Mouse (Mus musculus) right cerebral cortex, postnatal 10 days (tissue): Measurements from ENCODE around the gene Ficd.

ENCODE experiments used
- DNase-seq, 2 experiments: peaks; one replicate each; pipeline ENCODE4 v3.0.0; 2021; ENCODE audit warnings: low spot score in 2 of 2

Ficd gene

DNA sequence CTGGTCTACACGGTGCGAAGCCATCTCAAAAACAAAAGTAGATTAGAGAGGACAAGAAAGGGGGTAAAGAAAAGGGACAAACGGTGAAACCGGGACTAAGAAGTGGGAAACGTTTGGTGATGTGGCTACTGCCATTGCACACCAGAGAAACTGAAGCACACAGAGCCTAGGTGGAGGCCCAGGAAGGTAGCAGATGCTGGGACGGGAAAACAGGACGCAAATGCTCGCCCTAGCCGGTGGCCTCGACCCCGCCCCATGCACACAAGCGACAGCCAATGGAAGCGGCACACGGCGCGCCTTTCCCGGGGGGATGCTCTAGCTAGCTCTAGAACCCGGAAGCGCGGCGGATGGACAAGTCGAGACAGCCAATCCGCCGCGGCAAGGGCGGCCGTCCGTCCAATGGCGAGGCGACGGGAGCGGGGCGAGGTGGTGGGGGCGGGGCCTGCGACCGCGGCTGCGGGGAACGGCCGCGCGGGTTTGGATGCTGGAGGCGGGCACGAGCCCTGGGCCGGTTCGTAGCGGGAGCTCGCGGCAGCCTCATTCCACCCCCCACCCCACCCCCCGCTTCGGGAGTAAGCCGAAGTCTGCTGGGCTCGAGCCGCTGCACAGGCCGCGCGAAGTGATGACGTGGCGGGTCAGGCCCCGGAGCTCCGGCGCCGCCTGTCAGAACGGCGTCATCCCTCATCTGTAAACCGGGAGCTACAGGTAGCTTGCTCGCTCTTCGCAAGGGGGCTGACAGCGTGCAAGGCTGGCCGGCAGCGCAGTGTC is at the start of gene Ficd:
Ficd (plus strand) TSS at position 459 of the 768 bp plus-strand sequence.
- DNase-seq: peak; percentile 96 to 97

DNA sequence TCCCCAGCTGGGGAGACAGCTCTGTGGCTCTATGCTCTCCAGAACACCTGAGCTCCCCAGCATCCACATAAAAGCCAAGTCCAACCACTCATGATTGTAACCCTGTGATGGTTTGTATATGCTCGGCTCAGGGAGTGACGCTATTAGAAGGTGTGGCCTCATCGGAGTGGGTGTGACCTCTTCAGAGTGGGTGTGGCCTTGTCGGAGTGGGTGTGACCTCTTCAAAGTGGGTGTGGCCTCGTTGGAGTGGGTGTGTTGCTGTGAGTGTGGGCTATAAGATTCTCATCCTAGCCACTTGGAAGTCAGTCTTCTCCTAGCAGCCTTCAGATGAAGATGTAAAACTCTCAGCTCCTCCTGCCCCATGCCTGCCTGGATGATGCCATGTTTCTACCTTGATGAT is 48.1 kb upstream of the Ficd start:
- no peak for DNase-seq

DNA sequence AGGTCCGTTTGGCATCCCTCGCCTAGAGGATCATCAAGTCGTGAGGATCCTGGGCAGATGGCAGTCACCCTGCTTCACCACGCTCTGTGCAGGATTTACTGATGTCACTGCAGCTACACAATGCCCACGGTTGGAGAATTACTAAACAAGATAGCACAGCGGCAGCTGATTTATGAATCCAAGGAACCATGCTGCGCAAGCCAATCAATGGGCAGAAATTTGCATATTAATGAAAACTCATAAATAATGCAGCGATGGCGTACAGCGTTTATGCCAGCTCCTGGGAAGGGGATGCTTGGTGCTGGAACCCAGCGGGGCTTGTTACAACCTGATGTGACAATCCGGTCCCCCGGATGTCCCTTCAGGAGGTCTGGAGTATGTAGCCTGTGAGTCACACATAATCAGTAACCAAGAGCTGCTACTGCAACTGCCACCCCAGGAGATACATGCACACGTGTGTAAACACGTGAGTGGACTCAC is 45.5 kb upstream of the Ficd start:
- no peak for DNase-seq

DNA sequence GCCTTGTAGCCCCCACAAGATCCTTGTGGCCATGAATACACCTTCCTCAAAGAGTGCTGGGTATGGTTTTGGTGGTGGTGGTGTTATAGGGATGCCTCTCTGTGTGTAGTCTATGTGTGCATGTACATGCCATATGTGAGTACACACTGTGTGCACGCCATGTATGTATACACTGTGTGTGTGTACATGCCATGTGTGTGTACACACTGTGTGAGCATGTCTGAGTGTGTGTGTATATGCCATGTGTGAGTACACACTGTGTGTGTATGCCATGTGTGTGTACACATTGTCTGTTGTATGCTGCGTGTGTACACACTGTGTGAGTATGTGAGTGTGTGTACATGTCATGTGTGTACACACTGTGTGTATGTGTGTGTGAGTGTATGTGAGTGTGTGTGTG is 44.7 kb upstream of the Ficd start:
- DNase-seq: no peak

DNA sequence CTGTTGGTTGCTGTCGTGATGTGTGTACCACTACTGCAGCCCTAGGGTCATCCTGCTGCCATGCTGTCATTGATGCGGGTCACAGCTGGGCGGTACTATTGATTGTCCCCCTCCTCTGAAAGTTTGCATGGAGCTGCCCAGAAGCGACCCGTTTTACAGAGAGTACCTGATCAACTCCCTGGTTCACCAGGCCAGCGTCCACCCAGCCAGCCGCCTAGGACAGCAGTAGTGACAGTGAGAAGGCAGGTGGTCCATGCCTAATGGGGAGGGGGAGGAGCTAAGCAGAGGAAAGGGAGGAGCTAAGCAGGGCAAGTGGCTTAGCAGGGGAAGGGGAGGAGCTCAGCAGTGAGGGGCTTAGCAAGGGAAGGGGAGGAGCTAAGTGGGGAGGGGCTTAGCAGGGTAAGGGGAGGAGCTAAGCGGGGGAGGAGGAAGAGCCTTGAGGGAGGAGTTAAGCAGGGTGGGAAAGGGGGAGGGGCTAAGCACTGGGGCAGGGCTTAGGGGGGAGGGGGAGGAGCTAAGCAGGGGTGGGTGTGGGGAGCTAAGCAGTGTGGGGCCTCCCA is 42.3 kb upstream of the Ficd start:
- no peak for DNase-seq

DNA sequence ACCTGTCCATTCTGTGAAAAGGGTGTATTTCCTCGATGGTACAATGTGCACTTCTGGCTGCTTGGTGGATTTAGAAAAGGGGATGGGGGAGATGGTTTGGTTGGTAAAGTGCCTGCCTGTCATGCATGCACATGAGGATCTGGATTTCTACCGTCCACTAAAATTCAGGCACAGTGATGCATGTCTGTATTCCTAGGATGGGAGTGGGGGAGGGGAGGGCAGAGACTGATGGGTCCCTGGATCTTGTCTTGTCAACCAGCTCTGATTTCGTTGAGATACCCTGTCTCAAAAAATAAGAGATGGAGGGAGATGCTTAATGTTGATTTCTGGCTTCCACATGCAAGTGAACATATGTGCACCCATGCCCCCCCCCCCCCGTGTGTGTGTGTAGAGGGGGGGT is 41.6 kb upstream of the Ficd start:
- no peak for DNase-seq

DNA sequence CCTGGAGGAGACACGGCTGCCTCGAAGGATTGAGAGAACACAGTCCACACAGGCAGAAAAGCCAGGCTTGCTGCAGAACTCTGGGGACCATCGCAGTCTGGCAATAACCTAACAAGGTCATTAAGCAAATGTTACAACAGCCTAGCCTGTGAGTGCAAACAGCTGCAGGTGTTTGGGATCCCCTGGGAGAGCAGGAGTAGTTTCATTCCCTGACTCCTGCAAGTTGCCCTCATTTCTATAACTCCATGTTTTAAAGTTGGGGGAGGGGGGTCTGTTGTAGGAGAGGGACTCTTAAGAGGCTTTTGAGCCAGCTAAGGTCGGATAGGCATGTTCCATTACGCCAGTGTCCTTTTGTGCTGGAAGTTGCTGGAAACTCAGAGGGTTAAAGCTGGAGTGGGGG is 41.2 kb upstream of the Ficd start:
- DNase-seq: no peak

DNA sequence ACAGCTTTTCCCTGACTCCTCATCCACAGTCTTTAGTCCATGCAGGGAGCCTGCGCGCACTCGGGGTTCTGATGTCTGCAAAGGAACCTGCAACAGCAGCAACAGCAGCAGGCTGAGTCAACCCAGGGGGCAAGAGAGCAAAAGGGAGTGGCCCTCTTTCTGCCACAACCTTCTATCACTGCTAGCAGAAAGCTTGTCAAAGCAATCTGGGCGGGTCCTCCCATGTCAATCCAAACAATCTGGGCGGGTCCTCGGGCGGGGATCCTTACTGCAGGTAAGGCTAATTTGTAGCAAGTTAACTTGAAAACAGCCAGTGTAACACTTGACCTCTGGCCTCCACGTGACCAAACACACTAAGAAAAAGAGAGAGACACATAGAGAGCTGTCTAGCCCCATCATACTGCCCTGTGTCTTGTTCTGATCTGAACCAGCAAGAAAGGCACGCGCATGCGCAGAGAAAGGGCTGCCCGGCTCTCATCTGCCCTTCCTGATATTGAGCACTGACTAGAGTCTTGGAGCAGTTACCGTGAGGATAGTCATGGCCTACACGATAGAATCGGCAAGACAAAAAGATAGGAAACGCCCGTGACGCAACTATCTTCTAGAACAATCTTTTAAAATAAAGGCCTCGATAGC is 35.1 kb upstream of the Ficd start:
- no peak for DNase-seq

DNA sequence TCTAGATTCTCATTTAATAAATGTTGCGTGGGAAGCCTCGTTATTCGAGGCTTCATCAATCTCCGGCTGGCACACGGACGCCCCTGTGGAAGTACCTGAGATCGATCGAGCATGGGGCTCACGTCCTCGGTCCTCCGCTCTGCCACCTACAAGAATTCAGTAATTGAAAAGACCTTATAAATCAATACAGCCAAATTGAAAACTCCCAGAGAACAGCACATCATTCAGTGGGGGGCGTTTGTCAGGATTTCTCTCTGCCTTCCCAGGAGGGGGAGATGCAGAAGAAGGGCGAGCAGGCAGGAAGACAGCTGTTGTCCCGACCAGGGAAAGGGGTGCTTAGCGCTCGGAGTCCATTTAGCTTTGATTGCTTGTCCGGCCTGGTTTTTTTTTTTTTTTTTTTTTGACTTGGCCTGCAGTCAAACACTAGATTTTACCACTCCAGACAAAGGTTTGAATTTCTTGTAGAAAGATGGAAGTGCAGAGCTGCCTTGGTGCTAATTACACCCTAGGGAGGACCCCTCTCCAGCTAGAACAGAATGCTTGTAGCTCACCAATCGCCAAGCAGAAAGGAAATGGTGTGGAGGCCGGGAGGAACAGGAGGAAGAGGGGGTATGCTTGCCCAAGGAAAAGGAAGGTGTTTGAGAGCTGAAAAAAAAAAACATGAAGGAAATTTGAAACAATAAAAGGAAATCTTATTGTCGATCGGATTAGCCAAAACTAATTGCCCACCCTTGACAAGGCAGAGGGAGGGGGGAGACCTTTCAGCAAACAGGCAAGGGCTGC is 31.6 kb upstream of the Ficd start:
- DNase-seq: no peak

DNA sequence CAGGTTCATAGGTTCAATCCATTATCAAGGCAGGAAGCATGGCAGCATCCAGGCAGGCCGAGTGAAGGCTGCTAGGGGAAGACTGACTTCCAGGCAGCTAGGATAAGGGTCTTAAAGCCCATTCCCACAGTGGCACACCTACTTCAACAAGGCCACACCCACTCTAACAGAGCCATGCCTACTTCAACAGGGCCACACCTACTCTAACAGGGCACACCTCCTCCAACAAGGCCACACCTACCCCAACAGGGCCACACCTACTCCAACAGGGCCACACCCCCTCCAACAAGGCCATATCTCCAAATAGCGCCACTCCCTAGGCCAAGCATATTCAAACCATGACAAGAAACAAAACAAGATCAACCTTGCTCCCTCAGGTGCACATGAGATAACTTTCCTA is 22.7 kb upstream of the Ficd start:
- DNase-seq: no peak

DNA sequence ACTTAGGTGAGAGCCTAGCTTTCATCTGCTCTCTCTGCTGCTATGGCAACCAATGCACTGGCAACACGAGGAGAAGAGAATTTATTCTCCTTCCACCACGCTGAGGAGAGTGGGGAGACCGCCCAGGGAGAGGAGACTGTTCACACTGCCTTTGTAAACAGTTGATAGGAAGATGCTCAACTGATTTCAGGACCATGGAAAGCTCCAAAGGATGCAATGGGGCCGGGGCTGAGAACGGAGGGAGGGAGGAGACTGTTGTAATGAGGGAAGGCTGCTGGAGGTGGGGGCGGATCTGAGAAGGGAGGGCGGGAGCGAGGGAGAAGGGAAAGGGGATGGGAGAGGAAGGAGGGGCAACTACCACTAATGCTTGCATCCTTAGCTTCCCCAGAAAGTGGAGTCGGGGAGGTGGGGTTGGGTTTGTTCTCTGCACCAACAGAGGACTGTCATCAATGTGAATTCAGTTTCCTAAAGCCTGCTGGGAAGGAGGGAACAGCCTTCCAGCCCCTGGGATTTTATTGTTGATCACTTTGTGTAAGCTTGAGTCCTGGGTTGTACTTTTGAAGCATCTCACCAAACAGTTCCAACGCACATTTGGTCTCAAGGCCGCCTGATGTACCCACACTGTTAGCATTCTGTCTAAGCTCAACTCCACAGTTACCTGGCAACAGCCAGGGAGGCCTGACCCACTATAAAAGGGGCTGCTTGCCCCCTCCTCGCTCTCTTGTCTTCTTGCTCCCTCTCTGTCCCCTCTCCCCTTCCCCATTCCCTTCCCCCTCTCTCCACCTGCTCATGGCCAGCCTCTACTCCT is 18.8 kb upstream of the Ficd start:
- peak; percentile 81 to 89 for DNase-seq

DNA sequence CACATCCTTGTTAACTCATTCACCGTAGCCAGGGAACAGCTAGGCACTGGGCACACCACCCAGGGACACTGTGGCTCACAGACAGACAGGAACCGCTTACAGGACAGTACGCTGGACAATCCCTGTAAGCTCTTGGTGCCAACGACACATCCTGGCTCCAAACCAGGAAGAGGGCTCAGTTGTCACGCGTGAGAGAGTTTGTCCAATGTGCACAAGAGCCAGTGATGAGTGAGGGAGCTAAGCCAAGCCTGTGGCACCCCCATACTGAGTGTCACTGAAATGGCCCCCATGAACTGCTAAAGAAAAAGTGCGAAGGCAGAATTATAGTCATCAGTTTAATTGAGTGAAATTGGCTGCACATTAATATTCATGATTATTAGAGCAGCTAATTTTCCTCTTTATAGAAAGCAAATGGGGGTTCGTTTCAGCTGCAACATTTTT is 16.4 kb upstream of the Ficd start:
- peak; percentile 60 for DNase-seq

DNA sequence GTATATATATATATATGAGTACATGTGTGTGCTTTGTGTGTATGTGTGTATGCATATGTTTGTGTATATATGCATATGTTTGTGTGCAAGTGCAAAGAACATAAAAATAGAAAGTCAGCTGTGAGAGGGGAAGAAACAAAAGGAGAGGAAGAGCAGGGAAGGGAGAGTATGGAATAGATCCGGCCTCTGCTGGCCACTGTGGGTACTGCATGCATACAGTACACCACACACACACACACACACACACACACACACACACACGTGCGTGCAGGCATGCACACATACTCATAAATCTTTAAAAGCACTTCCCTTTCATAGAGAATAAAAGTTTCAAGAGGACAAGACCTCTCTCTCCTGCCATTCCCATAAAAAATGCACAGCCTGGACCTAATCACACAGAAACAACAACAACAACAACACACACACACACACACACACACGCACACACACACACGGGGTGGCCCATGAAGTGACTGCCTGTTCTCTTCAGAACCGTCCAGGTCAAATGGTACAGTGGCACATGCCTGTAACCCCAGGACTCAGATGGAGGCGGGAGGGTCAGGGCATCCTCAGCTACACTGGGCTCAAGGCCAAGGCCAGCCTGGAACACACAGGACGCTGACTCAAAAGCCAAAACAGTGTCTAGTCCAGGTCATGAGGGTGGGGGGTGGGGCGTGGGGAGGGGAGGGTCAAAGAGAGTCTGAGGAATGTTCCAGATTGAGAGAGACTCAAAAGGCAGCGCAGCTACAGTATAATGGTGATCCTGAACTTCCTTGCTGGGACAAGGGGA is 13.2 kb upstream of the Ficd start:
- DNase-seq: no peak

DNA sequence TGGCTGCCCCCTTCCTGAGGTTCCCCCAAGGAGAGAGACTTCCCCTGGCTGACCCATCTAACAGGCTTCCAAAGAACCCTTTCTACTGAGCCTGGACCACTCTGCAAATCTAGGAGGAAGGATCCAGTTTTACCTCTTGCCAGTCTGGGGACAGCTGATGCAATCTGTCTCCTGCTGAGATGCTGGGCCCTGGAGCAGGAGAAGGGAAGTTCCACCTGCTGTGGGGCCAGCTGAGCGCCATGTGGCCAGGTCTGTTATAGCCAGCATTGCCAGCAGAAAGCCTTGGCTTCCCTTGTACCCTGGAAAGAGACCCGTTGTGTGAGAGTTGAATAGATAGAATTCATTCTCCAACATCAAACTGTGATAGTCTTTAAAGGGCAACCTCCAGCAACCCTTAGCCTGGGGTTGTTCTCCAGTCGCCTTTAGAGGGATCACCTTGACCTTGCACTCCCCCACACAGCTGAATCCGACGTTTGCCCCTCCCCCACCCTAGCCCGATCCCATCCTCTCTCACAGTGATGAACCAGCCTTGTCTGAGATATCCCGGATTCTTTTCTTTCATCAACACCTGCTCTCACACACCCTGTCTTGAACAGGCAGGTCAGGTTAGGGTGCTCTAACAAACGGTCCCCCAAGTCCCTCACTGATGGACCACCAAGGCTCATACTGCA is 11.9 kb upstream of the Ficd start:
- DNase-seq: no peak

DNA sequence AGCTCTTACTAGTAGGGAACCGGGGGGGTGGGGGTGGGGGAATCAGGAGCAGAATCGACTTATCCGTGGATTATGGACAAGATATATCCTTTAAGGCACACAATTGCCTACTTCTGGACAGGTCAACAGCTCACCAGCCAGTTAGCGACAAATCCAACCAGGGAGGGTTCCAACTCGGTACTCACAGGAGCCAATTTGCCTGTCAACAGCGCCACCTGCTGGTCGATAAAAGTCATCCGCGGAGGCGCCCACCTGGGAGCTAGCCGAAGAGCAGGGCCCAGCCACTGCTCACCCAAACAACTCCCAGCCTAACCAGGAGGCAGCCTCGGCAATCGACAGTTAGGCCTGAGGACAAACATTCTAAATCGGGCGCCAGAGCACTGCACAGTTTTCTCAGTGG is 11.2 kb upstream of the Ficd start, which contains the start of gene 1700069L16Rik:
1700069L16Rik (minus strand) TSS at position 327 of the 400 bp plus-strand sequence.
- DNase-seq: peak; percentile 87 to 93

DNA sequence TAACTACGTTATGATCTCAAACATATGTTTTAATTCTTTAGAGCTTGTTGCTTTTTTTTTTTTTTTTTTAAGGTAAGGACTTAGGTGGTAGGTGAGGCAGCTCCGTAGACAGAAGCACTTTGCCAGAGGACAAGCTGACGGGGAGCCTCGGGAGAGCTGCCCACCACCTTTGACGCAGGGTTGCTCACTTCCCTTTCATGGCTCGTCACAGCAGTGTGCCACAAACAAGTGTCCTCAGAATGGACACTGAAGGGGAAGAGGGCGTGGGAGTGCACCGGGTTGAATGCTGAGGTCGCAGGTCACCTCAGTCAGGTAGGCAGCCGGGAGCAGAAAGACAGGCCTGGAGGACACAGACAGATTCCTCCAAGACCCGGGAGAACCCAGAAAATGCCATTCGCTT is 10.2 kb upstream of the Ficd start:
- no peak for DNase-seq

DNA sequence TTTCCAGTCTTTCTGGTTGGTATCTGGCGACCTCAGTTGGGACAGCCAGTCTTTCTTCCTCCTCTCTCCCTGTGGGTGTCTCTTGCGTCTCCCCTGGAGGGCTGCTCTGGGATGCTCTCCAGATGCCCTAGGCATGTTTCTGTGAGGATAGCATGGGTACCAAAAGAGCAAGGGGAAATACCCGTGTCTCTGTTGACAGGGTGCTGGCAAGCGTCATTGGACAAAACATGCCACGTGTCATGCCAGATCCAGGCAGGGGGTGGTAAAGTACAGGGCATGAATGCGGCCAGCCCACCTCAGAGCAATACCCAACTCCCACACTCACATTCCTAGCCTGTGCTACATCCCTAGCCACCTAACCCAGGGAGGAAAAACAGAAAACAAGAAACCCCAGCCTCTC is 9.0 kb upstream of the Ficd start:
- DNase-seq: no peak

DNA sequence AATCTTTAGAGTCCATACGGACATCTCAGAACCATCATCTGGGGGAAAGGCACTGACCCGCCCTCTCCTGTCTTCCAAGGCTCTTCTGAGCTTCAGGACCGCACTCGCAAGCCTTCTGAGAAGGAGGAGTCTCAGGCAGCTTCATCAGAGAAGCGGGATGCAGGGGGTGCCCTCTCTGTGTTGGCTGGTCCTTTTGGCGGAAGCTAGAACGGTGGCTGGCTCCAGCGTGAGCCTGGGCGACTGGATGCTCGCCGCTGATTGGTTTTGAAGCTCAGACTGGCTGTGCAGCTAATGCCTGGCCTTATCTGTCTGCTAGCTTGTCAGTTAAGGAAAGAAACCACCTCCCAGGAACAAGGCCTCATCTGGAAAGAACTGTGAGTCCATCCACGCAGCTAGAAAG is 8.4 kb upstream of the Ficd start:
- DNase-seq: no peak

DNA sequence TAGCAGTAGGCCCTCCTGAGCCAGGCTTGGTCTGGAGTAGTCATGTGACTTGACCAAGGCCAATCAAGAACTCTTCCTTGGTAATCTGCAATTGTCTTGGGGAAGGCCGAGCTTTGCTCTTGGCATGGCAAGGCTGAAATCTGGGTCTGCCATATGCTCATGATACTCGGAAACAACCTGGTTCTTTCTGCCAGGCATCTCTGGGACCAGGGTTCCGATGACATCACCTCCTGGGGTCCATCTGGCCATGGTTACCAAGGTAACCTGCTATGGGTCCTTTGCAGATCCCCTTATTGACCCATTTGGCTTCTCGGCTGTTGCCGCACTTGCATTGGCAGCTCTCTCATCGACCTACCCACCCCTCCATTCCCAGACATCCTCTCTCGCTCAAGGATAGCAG is 7.6 kb upstream of the Ficd start:
- DNase-seq: no peak

DNA sequence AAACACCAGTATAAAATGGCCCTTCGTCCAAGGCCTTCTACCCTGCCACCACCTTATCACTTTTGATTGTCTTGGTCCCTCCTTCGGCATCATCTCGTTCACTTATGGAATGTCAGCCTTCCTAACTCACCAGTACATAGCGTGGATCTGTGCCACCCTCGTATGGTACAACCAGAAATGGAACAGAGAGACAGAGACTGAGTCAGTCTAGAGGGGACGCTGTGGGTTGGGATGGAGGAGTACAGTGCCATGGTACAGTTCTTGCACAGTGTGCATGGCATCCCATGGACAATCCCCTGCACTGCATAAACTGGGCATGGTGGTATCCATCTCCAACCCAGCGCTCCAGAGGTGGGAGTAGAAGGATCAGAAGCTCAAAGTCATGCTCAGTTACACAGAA is 6.9 kb upstream of the Ficd start:
- DNase-seq: no peak
